22 mouse cellular contexts compared by ENCODE assay signal in the genomic region with DNA sequence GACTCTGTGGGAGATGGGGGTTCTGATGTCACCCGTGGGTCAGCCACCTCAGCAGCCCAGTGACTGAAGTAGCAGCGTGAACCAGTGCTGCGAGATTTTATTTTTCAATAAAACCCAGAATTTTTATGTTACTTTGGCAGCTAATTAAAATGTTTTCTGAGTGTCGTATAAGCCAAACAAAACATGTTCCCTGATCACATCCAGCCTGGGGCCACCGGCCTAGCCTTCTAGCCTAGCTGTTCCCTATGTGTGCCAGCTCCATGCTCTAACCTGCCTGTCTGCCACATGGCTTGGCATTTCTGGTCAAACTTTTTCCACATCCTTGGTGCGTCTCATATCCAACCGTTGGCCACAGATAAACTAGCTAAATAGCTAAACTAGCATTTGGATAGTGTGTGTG.
DNase-seq lines count a peak whose midpoint lies in the region; ATAC-seq and TF ChIP-seq lines count a peak whose summit lies in the region.
"Had no signal": no experiment of that assay in that cellular context is flagged by ENCODE, and none has a peak within 500 bp of the region (broad histone marks: within the 10 kb centered on the region; RNA-seq: fewer than 3 reads in every experiment).

No protein-coding gene starts in this region.

- intact Hi-C loops in heart, postnatal 25 days (cut with DNase I), result no loop called here

- H3K27ac ChIP-seq in kidney, embryonic 15.5 days, result peak overlapping the region; percentile 73; the same call in 1 of the 2 replicates
- H3K27ac ChIP-seq in limb, embryonic 14.5 days (replicated peaks; ENCODE audit: low read depth, low read length), result no peak overlapping the region
- H3K27ac ChIP-seq: embryonic facial prominence, embryonic 12.5 days; forebrain, embryonic 12.5 days; heart, embryonic 10.5 days had no signal

- no peak for DNase-seq in kidney, postnatal 25 days
- peak; percentile 38 for DNase-seq in kidney, postnatal 14 days
- DNase-seq in kidney, adult 9 months, result no peak
- DNase-seq in lung, postnatal 10 days, result peak; percentile 53
- DNase-seq in lung, postnatal 14 days, result no peak
- DNase-seq in limb, embryonic 14.5 days (ENCODE audit: low spot score), result peak; percentile 21
- DNase-seq in heart, postnatal 25 days (ENCODE audit: low spot score), result no peak
- DNase-seq: adrenal gland, adult 8-10 months; B cell, adult 2 months; cerebellum, adult 11 months; cerebellum, adult 8-10 months; cerebellum, postnatal 14 days; gastrocnemius, postnatal 10 days; heart, adult 18-20 months; heart, postnatal 10 days had no signal

- H3K9ac ChIP-seq in kidney, embryonic 15.5 days, result no peak overlapping the region
- no peak overlapping the region for H3K9ac ChIP-seq in limb, embryonic 14.5 days (ENCODE audit: low read depth, low read length, severe bottlenecking)
- H3K9ac ChIP-seq: embryonic facial prominence, embryonic 12.5 days; forebrain, embryonic 12.5 days had no signal

- H3K9me3 ChIP-seq in kidney, embryonic 15.5 days (replicated peaks), result no peaks in the 10 kb centered on the region
- H3K9me3 ChIP-seq in limb, embryonic 14.5 days (ENCODE audit: control insufficient read depth, low read length), result no peaks in the 10 kb centered on the region
- H3K9me3 ChIP-seq: embryonic facial prominence, embryonic 12.5 days; forebrain, embryonic 12.5 days; heart, embryonic 10.5 days had no signal

- peaks cover 47% of the 10 kb centered on the region for H3K4me1 ChIP-seq in kidney, embryonic 15.5 days
- H3K4me1 ChIP-seq in limb, embryonic 14.5 days (ENCODE audit: control insufficient read depth, insufficient read depth, low read length), result peaks cover 15% of the 10 kb centered on the region
- H3K4me1 ChIP-seq: forebrain, embryonic 12.5 days; heart, embryonic 10.5 days had no signal

- no peak for TF ChIP-seq POLR2A in limb, embryonic 14.5 days (IDR thresholded peaks at IDR 0.05; ENCODE audit: borderline replicate concordance, extremely low read depth, insufficient read depth, insufficient read length)

- peaks cover 24% of the 10 kb centered on the region for H3K36me3 ChIP-seq in kidney, embryonic 15.5 days
- no peaks in the 10 kb centered on the region for H3K36me3 ChIP-seq in limb, embryonic 14.5 days (ENCODE audit: control insufficient read depth, insufficient read depth, low read length)
- H3K36me3 ChIP-seq: forebrain, embryonic 12.5 days; G1E had no signal

- no peaks in the 10 kb centered on the region for H3K27me3 ChIP-seq in kidney, embryonic 15.5 days
- no peaks in the 10 kb centered on the region for H3K27me3 ChIP-seq in limb, embryonic 14.5 days (ENCODE audit: control insufficient read depth, insufficient read depth, low read length)
- H3K27me3 ChIP-seq: embryonic facial prominence, embryonic 12.5 days; forebrain, embryonic 12.5 days had no signal

- H3K4me3 ChIP-seq in kidney, embryonic 15.5 days (replicated peaks), result no peak overlapping the region
- H3K4me3 ChIP-seq in limb, embryonic 14.5 days (replicated peaks; ENCODE audit: low read length), result no peak overlapping the region
- H3K4me3 ChIP-seq: embryonic facial prominence, embryonic 12.5 days; forebrain, embryonic 12.5 days; heart, embryonic 10.5 days had no signal

- no peak overlapping the region for H3K4me2 ChIP-seq in kidney, embryonic 15.5 days
- no peak overlapping the region for H3K4me2 ChIP-seq in limb, embryonic 14.5 days (replicated peaks; ENCODE audit: low read depth, low read length, severe bottlenecking)
- H3K4me2 ChIP-seq: embryonic facial prominence, embryonic 12.5 days; forebrain, embryonic 12.5 days had no signal

- no peak for ATAC-seq in kidney, embryonic 15.5 days (replicated peaks; ENCODE audit: low FRiP score)
- peak; percentile 9; the same call in 1 of the 2 replicates for ATAC-seq in limb, embryonic 14.5 days (ENCODE audit: low FRiP score, low read depth)
- ATAC-seq: CD4-positive, CD25-positive, alpha-beta regulatory T cell, adult 4 months; forebrain, embryonic 16.5 days had no signal

- WGBS in kidney, embryonic 15.5 days, result 67% methylated on average over 7 of the region's 7 CpGs
- 43% methylated on average over 7 of the region's 7 CpGs for WGBS in limb, embryonic 14.5 days

Comparison
In these comparisons a context has a peak if more than half of its experiments do, and no peak if none do; other contexts are left out.
1. DNase-seq: peak in kidney, postnatal 14 days (single experiment), lung, postnatal 10 days (single experiment) and limb, embryonic 14.5 days (single experiment); none in kidney, postnatal 25 days (0 of 2), kidney, adult 9 months (single experiment), lung, postnatal 14 days (single experiment) and heart, postnatal 25 days (single experiment).